Mouse (Mus musculus): ENCODE measurements around the gene Oas1f. TPM values are rescaled to one million over a fixed set of nuclear protein-coding genes. Genes with fewer than 3 reads are reported as not detected.
"Not testable (repeated sequence)": the region's sequence is repeated elsewhere in the genome, so short reads cannot be mapped to it uniquely, and the experiment has no call there.

The Oas1f gene
- not detected in 2 replicates for polyA plus RNA-seq (2015; fragmentation: Nextera tagmentation; extraction: Ambion mirVana)

GRCm38 (mm10) chr5:120847067-120847466 is at the start of gene Oas1f:
Oas1f (plus strand) TSS chr5:120847367.
- Histone ChIP-seq H3K36me3 (no peaks in the 10 kb centered on the region), H3K9ac (no peak within 1 kb of the TSS), H3K4me2 (no peak within 1 kb of the TSS), H3K27ac (replicated peaks) (no peak within 1 kb of the TSS), H3K9me3 (no peaks in the 10 kb centered on the region), H3K4me1 (replicated peaks) (no peaks in the 10 kb centered on the region), H3K4me3 (no peak within 1 kb of the TSS), H3K27me3 (peaks cover 1% of the 10 kb centered on the region; the same call in 1 of the 2 replicates)
- WGBS = 85% methylated on average over 4 of the region's 4 CpGs
- no peak for ATAC-seq (ENCODE audit: low FRiP score, low read depth)

- not testable (repeated sequence) for H3K36me3 ChIP-seq; H3K4me3 ChIP-seq; H3K27me3 ChIP-seq; H3K9me3 ChIP-seq; H3K4me2 ChIP-seq; ATAC-seq (ENCODE audit: low FRiP score, low read depth); H3K9ac ChIP-seq; H3K27ac ChIP-seq (replicated peaks); H3K4me1 ChIP-seq (replicated peaks)
- WGBS = 79% methylated on average over 5 of the region's 5 CpGs
These were observed 49.0 kb upstream of the Oas1f start for GRCm38 (mm10) chr5:120798147-120798546.

DNA sequence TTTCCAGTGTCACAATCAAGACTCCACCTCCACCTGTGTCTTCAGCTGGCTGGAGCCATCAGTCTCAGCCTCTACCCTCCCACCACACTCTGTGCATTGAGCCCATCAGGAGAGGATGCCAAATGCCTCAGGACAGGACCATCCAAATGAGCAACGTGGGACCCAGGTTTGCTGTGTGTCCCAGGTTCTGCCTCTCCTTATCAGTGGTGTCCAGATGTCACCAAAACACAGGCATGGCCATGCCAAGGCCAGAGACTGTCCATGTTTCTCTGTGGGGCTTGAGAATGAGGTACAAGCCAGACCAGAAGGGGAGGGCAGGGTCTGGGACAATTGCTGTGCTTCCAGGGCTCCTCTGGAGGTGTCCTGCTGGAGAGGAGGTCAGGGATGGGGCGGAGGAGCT is 48.2 kb upstream of the Oas1f start:
- not testable (repeated sequence) for H3K4me1 ChIP-seq (replicated peaks); H3K27ac ChIP-seq (replicated peaks); H3K4me2 ChIP-seq; ATAC-seq (ENCODE audit: low FRiP score, low read depth); H3K9me3 ChIP-seq; H3K27me3 ChIP-seq; H3K9ac ChIP-seq; H3K36me3 ChIP-seq; H3K4me3 ChIP-seq
- WGBS = 70% methylated on average over 2 of the region's 2 CpGs

DNA sequence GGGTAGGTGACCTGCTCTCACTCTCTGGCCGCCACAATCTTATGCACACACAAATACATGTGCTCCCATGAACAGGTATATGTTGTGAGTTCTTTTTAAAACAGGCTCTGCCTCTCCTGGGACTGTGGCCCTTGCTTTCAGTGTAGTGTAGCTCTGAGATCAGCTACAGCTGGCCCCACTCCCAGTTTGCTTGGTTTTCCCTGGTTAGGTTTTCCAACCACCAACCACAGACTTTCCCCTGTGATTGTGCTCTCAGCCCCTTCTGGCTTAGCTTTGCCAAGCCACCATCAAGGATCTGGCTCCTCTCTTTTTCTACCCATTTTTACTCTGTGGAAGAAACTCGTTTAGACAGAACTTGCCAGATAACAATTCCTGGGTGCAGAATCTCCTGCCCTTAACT is 43.6 kb upstream of the Oas1f start:
- Histone ChIP-seq H3K9ac (no peak overlapping the region), H3K27me3 (no peaks in the 10 kb centered on the region), H3K36me3 (no peaks in the 10 kb centered on the region), H3K9me3 (no peaks in the 10 kb centered on the region), H3K4me1 (replicated peaks) (no peaks in the 10 kb centered on the region), H3K27ac (replicated peaks) (no peak overlapping the region), H3K4me3 (no peak overlapping the region), H3K4me2 (no peak overlapping the region)
- ATAC-seq (ENCODE audit: low FRiP score, low read depth) = no peak
- 85% methylated on average over 2 of the region's 2 CpGs for WGBS

- H3K9ac ChIP-seq = no peak overlapping the region
- peaks cover 3% of the 10 kb centered on the region for H3K4me1 ChIP-seq (replicated peaks)
- H3K27me3 ChIP-seq = no peaks in the 10 kb centered on the region
- H3K4me3 ChIP-seq = no peak overlapping the region
- no peaks in the 10 kb centered on the region for H3K9me3 ChIP-seq
- no peak overlapping the region for H3K27ac ChIP-seq (replicated peaks)
- no peaks in the 10 kb centered on the region for H3K36me3 ChIP-seq
- 88% methylated on average over 1 of the region's 1 CpGs for WGBS
- H3K4me2 ChIP-seq = no peak overlapping the region
- ATAC-seq (ENCODE audit: low FRiP score, low read depth) = no peak
These were observed 40.7 kb upstream of the Oas1f start for GRCm38 (mm10) chr5:120806458-120806857.

DNA sequence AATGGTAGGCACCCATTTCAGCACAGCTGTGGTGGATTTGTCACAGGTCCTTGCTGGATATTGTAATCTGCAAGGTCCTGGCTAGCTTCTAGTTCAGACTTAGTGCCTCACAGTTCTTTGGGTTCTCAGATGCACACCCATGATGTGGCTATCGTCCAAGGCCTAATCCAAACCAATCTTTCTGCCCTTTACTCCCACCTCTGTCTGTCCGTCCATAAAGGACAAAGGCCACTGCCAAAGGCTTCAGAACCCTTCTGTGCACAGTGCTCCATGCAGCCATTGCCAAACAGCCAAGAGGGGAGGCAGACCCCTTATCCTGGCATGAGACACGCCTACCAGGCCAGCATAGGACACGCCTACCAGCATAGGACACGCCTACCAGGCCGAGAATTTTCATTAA is 38.0 kb upstream of the Oas1f start:
- Histone ChIP-seq H3K4me2 (no peak overlapping the region), H3K36me3 (no peaks in the 10 kb centered on the region), H3K9ac (no peak overlapping the region), H3K9me3 (no peaks in the 10 kb centered on the region), H3K27ac (replicated peaks) (no peak overlapping the region), H3K27me3 (no peaks in the 10 kb centered on the region), H3K4me3 (no peak overlapping the region), H3K4me1 (replicated peaks) (peaks cover 14% of the 10 kb centered on the region)
- WGBS = 41% methylated on average over 6 of the region's 6 CpGs
- no peak for ATAC-seq (ENCODE audit: low FRiP score, low read depth)

- Histone ChIP-seq H3K27ac (replicated peaks) (peak within 1 kb of the TSS; percentile 75), H3K4me3 (peak within 1 kb of the TSS; percentile 15), H3K9ac (peak within 1 kb of the TSS; percentile 30), H3K4me1 (replicated peaks) (peaks cover 14% of the 10 kb centered on the region), H3K4me2 (peak within 1 kb of the TSS; percentile 48), H3K9me3 (no peaks in the 10 kb centered on the region), H3K27me3 (no peaks in the 10 kb centered on the region), H3K36me3 (no peaks in the 10 kb centered on the region)
- WGBS = 8% methylated on average over 18 of the region's 18 CpGs
- peak; percentile 87 for ATAC-seq (ENCODE audit: low FRiP score, low read depth)
These were observed 35.0 kb upstream of the Oas1f start, which contains the start of gene Oas1c for GRCm38 (mm10) chr5:120811951-120812819. Oas1c (minus strand) TSS chr5:120812514.

DNA sequence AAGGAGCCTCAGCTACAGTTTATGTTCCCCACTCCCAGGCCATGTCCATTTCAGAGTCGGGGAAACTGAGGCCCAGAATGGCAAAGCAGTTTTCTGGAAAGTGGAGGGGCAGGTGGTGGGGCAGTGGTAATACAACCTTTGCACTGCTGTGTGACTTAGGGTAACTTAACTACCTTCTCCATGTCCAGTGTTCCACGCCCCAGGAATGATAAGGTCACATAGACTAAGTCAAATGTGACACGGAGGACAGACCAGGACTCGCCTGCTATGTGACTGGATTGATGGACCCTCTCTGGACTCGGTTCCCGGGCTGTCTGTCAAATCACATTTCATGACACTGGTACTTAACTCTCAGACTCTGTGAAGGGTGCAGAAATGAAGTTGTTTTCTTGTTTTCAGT is 34.1 kb upstream of the Oas1f start:
- no peak overlapping the region for H3K9ac ChIP-seq
- no peak for ATAC-seq (ENCODE audit: low FRiP score, low read depth)
- peak overlapping the region; percentile 48 for H3K4me2 ChIP-seq
- WGBS = 84% methylated on average over 6 of the region's 6 CpGs
- H3K27me3 ChIP-seq = no peaks in the 10 kb centered on the region
- H3K27ac ChIP-seq (replicated peaks) = no peak overlapping the region
- H3K4me3 ChIP-seq = no peak overlapping the region; the same call in 1 of the 2 replicates
- no peaks in the 10 kb centered on the region for H3K9me3 ChIP-seq
- H3K36me3 ChIP-seq = no peaks in the 10 kb centered on the region
- H3K4me1 ChIP-seq (replicated peaks) = peaks cover 14% of the 10 kb centered on the region

DNA sequence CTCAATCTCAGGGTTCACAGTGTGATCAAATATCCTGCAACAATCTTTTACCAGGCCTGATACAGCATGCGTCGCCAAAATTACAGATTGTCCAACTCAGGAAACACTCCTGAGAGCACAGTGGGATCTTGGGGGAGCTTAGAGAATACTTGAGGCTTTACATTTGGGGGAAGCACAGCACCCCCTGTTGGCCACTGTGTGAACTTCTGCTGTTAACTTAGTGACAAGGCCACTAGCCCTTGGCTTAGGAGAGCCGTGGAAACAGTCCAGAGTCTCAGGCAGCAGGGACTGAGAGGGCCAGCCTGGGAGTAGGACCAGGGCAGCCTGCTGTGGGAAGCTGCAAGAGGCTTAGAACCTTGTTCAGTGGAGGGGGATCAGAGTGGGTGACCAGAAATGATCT is 31.2 kb upstream of the Oas1f start:
- ATAC-seq (ENCODE audit: low FRiP score, low read depth) = no peak
- 75% methylated on average over 3 of the region's 3 CpGs for WGBS
- Histone ChIP-seq H3K4me3 (no peak overlapping the region), H3K27me3 (no peaks in the 10 kb centered on the region), H3K4me2 (no peak overlapping the region), H3K36me3 (no peaks in the 10 kb centered on the region), H3K27ac (replicated peaks) (no peak overlapping the region), H3K9me3 (no peaks in the 10 kb centered on the region), H3K4me1 (replicated peaks) (peaks cover 14% of the 10 kb centered on the region), H3K9ac (no peak overlapping the region)

DNA sequence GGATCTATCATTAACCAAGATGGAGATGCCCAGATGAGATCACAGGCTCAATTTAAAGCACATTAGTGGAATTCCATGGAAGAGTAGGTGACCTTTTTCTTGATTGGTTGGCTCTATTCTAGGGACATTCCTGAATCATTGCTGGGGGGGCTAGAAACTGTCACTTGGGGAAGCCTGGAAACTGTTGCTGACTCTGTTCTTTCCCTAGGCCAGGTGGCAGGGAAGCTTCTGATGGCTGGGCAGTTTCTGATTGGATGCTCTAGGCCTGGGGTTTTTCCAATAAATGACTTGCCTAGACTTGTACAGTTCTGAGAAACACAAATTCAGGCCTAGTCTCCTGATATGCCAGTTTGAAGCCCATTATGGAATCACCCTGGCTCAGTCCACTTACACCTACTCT is 28.2 kb upstream of the Oas1f start:
- H3K4me2 ChIP-seq = no peak overlapping the region
- no peaks in the 10 kb centered on the region for H3K27me3 ChIP-seq
- no peaks in the 10 kb centered on the region for H3K4me1 ChIP-seq (replicated peaks)
- no peaks in the 10 kb centered on the region for H3K9me3 ChIP-seq
- H3K4me3 ChIP-seq = no peak overlapping the region
- no peak overlapping the region for H3K9ac ChIP-seq
- H3K27ac ChIP-seq (replicated peaks) = no peak overlapping the region
- H3K36me3 ChIP-seq = no peaks in the 10 kb centered on the region
- ATAC-seq (ENCODE audit: low FRiP score, low read depth) = no peak

GRCm38 (mm10) chr5:120831031-120831430 is 16.1 kb upstream of the Oas1f start:
- Histone ChIP-seq H3K4me1 (replicated peaks) (0 out of 2 replicates have a peak, but pooled peaks cover 4% of the 10 kb centered on the region), H3K4me2 (no peak overlapping the region), H3K4me3 (no peak overlapping the region), H3K36me3 (no peaks in the 10 kb centered on the region), H3K9me3 (no peaks in the 10 kb centered on the region), H3K27ac (replicated peaks) (no peak overlapping the region), H3K27me3 (0 out of 2 replicates have a peak, but pooled peaks cover 2% of the 10 kb centered on the region), H3K9ac (no peak overlapping the region)
- 83% methylated on average over 4 of the region's 4 CpGs for WGBS
- ATAC-seq (ENCODE audit: low FRiP score, low read depth) = no peak

DNA sequence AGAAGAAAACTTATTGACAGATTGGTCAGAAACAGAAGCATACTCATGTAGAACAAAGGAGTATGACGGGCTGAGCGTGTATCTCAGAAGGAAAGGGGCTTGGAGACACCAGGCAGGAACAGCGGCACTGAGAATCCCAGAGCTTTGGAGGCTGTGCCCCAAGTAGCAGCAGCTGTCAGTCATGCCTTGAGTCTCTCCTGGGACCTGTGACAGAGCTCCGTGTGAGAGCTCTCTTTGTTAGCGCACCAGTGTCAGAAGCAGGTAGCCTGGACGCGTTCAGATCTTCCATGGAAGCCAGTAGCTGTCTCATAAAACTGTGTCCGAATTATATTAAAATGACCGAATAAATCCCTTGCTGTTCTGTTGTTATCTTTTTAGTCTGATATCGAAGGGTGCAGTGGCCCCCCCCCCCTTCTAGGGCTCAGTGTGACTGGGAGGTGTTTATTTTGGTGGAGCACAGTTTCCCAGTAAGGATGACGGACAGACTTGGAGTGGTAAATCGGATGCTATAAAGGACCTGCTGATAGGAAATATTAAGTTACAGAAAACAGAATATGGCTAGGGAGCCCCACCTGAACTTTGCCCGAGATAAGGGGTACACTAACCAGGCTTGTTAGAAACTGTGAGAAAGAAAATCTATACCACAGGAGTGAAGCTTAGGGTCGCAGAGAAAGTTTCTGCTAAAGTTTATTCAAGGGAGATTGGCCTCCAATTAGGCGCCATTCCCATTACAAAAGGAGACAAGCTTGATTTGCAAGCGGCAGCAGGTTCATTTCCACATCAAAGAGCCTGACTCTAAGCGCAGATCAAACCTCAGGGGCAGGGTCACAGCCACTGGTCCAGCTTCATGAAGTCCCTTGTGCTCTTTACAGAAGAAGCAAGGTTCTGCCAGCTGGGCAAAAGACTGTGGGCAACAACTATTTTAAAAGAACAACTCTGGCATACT is 13.6 kb upstream of the Oas1f start:
- ATAC-seq (ENCODE audit: low FRiP score, low read depth) = no peak
- 13% methylated on average over 17 of the region's 17 CpGs for WGBS

More for the DNA sequence above, 13.6 kb upstream of the Oas1f start:
- Histone ChIP-seq H3K27me3 (0 out of 2 replicates have a peak, but pooled peaks cover 2% of the 10 kb centered on the region), H3K27ac (replicated peaks) (no peak overlapping the region), H3K4me3 (no peak overlapping the region), H3K4me2 (0 out of 2 replicates have a peak overlapping the region, but pooled peaks have one; percentile 30), H3K9ac (no peak overlapping the region), H3K4me1 (replicated peaks) (0 out of 2 replicates have a peak, but pooled peaks cover 4% of the 10 kb centered on the region), H3K36me3 (no peaks in the 10 kb centered on the region), H3K9me3 (no peaks in the 10 kb centered on the region)
